Mouse (Mus musculus) MEL (cell line): ENCODE results near the gene Mbtd1. TPM values are rescaled to one million over a fixed set of nuclear protein-coding genes. Genes with fewer than 3 reads are reported as not detected.

ENCODE experiments used
- DNase-seq: peaks from one replicate; pipeline ENCODE4 v3.0.0; 2011; ENCODE audit warnings: low read depth, low spot score
- H3K27ac ChIP-seq: 2 replicates; pipeline ENCODE4 v1.5.1; 2012; ENCODE audit warnings: low read depth, mild to moderate bottlenecking, control low read depth, low read length, moderate library complexity; ENCODE audit not compliant: control insufficient read depth
- H3K27me3 ChIP-seq, 2 experiments: fragments of 150-350 bp in 1 of 2; sonication (generic) in 1 of 2; 2 replicates each; pipeline ENCODE4 v1.6.1; 2012; ENCODE audit warnings: low read length in 2 of 2, mild to moderate bottlenecking in 2 of 2, improper control_type of control experiment in 1 of 2, moderate library complexity in 1 of 2; ENCODE audit not compliant: insufficient read depth in 2 of 2, control insufficient read depth in 1 of 2
- H3K36me3 ChIP-seq, 2 experiments: 2 replicates each; pipeline ENCODE4 v1.6.1; 2012 to 2014; ENCODE audit warnings: low read length in 2 of 2, improper control_type of control experiment in 1 of 2, inconsistent platforms in 1 of 2, mild to moderate bottlenecking in 1 of 2; ENCODE audit not compliant: insufficient read depth in 2 of 2, control insufficient read depth in 1 of 2
- H3K4me1 ChIP-seq, 2 experiments: fragments of 150-350 bp in 1 of 2; sonication (generic) in 1 of 2; 2 replicates each; pipeline ENCODE4 v1.6.1; 2012; ENCODE audit warnings: low read length in 2 of 2, improper control_type of control experiment in 1 of 2, mild to moderate bottlenecking in 1 of 2; ENCODE audit not compliant: insufficient read depth in 2 of 2, control insufficient read depth in 1 of 2
- H3K4me3 ChIP-seq, 2 experiments: fragments of 150-350 bp in 1 of 2; sonication (generic) in 1 of 2; 2 replicates each; pipeline ENCODE4 v1.5.1; 2012; ENCODE audit warnings: low read depth in 2 of 2, low read length in 2 of 2, mild to moderate bottlenecking in 2 of 2, moderate library complexity in 2 of 2, control low read depth in 1 of 2, improper control_type of control experiment in 1 of 2; ENCODE audit not compliant: control insufficient read depth in 1 of 2, insufficient read depth in 1 of 2
- H3K79me2 ChIP-seq: 2 replicates; pipeline ENCODE4 v1.6.1; 2012; ENCODE audit warnings: mild to moderate bottlenecking, low read length, moderate library complexity; ENCODE audit not compliant: control insufficient read depth, poor library complexity, insufficient read depth
- H3K9ac ChIP-seq: 2 replicates; pipeline ENCODE4 v1.6.1; 2012; ENCODE audit warnings: low read depth, mild to moderate bottlenecking, control low read depth, low read length, moderate library complexity; ENCODE audit not compliant: control insufficient read depth, poor library complexity, severe bottlenecking
- H3K9me3 ChIP-seq: fragments of 150-350 bp; sonication (generic); replicated peaks from 2 replicates; pipeline ENCODE4 v1.6.1; 2012; ENCODE audit warnings: mild to moderate bottlenecking, low read length, improper control_type of control experiment, moderate library complexity; ENCODE audit not compliant: insufficient read depth
- CHD1 ChIP-seq: IDR thresholded peaks from 2 replicates; pipeline ENCODE4 v1.6.1; 2012; ENCODE audit warnings: low read depth, mild to moderate bottlenecking, inconsistent platforms, low read length, improper control_type of control experiment
- CHD2 ChIP-seq: IDR thresholded peaks from 2 replicates; pipeline ENCODE4 v1.6.1; 2011; ENCODE audit warnings: low read length, improper control_type of control experiment
- CTCF ChIP-seq, 3 experiments: IDR thresholded peaks in 2 of 3; conservative IDR thresholded peaks in 1 of 3; 2 replicates each; pipeline ENCODE4 v1.5.1; 2011 to 2012; ENCODE audit warnings: low read length in 3 of 3, low read depth in 2 of 3, mild to moderate bottlenecking in 2 of 3, improper control_type of control experiment in 1 of 3, inconsistent platforms in 1 of 3, mixed read lengths in 1 of 3, moderate library complexity in 1 of 3; ENCODE audit not compliant: control insufficient read depth in 1 of 3, insufficient read depth in 1 of 3, poor library complexity in 1 of 3, severe bottlenecking in 1 of 3
- E2F4 ChIP-seq: IDR thresholded peaks from 2 replicates; pipeline ENCODE4 v1.6.1; 2011; ENCODE audit warnings: low read depth, low read length, improper control_type of control experiment, borderline replicate concordance
- ELF1 ChIP-seq: IDR thresholded peaks from 2 replicates; pipeline ENCODE4 v1.6.1; 2014; ENCODE audit warnings: low read depth, mild to moderate bottlenecking, inconsistent platforms, low read length, improper control_type of control experiment, moderate library complexity
- EP300 ChIP-seq, 2 experiments: IDR thresholded peaks; 2 replicates each; pipeline ENCODE4 v1.6.1; 2011; ENCODE audit warnings: improper control_type of control experiment in 2 of 2, low read length in 2 of 2, low read depth in 1 of 2, mild to moderate bottlenecking in 1 of 2
- GABPA ChIP-seq: IDR thresholded peaks from 2 replicates; pipeline ENCODE4 v1.6.1; 2012; ENCODE audit warnings: low read depth, mild to moderate bottlenecking, inconsistent platforms, low read length, improper control_type of control experiment, moderate library complexity
- HCFC1 ChIP-seq: IDR thresholded peaks from 2 replicates; pipeline ENCODE4 v1.6.1; 2012; ENCODE audit warnings: low read depth, mild to moderate bottlenecking, inconsistent platforms, low read length, improper control_type of control experiment, moderate library complexity
- KAT2A ChIP-seq: conservative IDR thresholded peaks from 2 replicates; pipeline ENCODE4 v1.6.1; 2012; ENCODE audit warnings: low read depth, low read length, improper control_type of control experiment, inconsistent platforms
- MAFK ChIP-seq: IDR thresholded peaks from 2 replicates; pipeline ENCODE4 v1.6.1; 2011; ENCODE audit warnings: low read depth, mild to moderate bottlenecking, low read length, improper control_type of control experiment, borderline replicate concordance
- MAZ ChIP-seq: IDR thresholded peaks from 2 replicates; pipeline ENCODE4 v1.6.1; 2012; ENCODE audit warnings: low read depth, mild to moderate bottlenecking, inconsistent platforms, low read length, improper control_type of control experiment
- MEF2A ChIP-seq: IDR thresholded peaks from 2 replicates; pipeline ENCODE4 v1.6.1; 2014; ENCODE audit warnings: low read depth, mild to moderate bottlenecking, inconsistent platforms, low read length, improper control_type of control experiment; ENCODE audit not compliant: poor library complexity, insufficient replicate concordance, severe bottlenecking; ENCODE audit errors: extremely low read depth
- MXI1 ChIP-seq: IDR thresholded peaks from 2 replicates; pipeline ENCODE4 v1.6.1; 2011; ENCODE audit warnings: mild to moderate bottlenecking, low read depth, low read length, improper control_type of control experiment
- MYB ChIP-seq: IDR thresholded peaks from 2 replicates; pipeline ENCODE4 v1.6.1; 2011; ENCODE audit warnings: mild to moderate bottlenecking, low read depth, low read length, improper control_type of control experiment
- MYC ChIP-seq: IDR thresholded peaks from 2 replicates; pipeline ENCODE4 v1.6.1; 2011; ENCODE audit warnings: low read depth, mild to moderate bottlenecking, low read length, improper control_type of control experiment, moderate library complexity
- NELFE ChIP-seq: IDR thresholded peaks from 2 replicates; pipeline ENCODE4 v1.6.1; 2011; ENCODE audit warnings: low read depth, low read length, improper control_type of control experiment
- NRF1 ChIP-seq: IDR thresholded peaks from 2 replicates; pipeline ENCODE4 v1.6.1; 2014; ENCODE audit warnings: low read depth, mild to moderate bottlenecking, inconsistent platforms, low read length, improper control_type of control experiment, moderate library complexity; ENCODE audit not compliant: poor library complexity, insufficient read depth, severe bottlenecking
- POLR2A ChIP-seq, 2 experiments: IDR thresholded peaks; 2 replicates each; pipeline ENCODE4 v1.6.1; 2011 to 2012; ENCODE audit warnings: low read length in 2 of 2, mild to moderate bottlenecking in 2 of 2, control low read depth in 1 of 2, improper control_type of control experiment in 1 of 2, low read depth in 1 of 2, moderate library complexity in 1 of 2; ENCODE audit not compliant: control insufficient read depth in 1 of 2, insufficient read depth in 1 of 2, poor library complexity in 1 of 2
- POLR2AphosphoS2 ChIP-seq: IDR thresholded peaks from 2 replicates; pipeline ENCODE4 v1.6.1; 2011; ENCODE audit warnings: low read length, improper control_type of control experiment
- POLR2AphosphoS5 ChIP-seq: IDR thresholded peaks from 2 replicates; pipeline ENCODE4 v1.6.1; 2012; ENCODE audit warnings: low read depth, borderline replicate concordance, mild to moderate bottlenecking, inconsistent platforms, low read length, moderate library complexity, mixed read lengths
- RAD21 ChIP-seq: IDR thresholded peaks from 2 replicates; pipeline ENCODE4 v1.6.1; 2011; ENCODE audit warnings: mild to moderate bottlenecking, low read depth, low read length, improper control_type of control experiment
- RCOR1 ChIP-seq: IDR thresholded peaks from 2 replicates; pipeline ENCODE4 v1.6.1; 2012; ENCODE audit warnings: low read depth, mild to moderate bottlenecking, inconsistent platforms, low read length, improper control_type of control experiment
- SIN3A ChIP-seq: IDR thresholded peaks from 2 replicates; pipeline ENCODE4 v1.6.1; 2012; ENCODE audit warnings: low read length, improper control_type of control experiment, inconsistent platforms
- TAL1 ChIP-seq: IDR thresholded peaks from 2 replicates; pipeline ENCODE4 v1.6.1; 2012; ENCODE audit warnings: mild to moderate bottlenecking, inconsistent platforms, low read length, moderate library complexity, mixed read lengths
- TBP ChIP-seq: IDR thresholded peaks from 2 replicates; pipeline ENCODE4 v1.8.0; 2011; ENCODE audit warnings: low read depth, low read length, improper control_type of control experiment
- UBTF ChIP-seq: IDR thresholded peaks from 2 replicates; pipeline ENCODE4 v1.6.1; 2012; ENCODE audit warnings: low read depth, mild to moderate bottlenecking, inconsistent platforms, low read length, improper control_type of control experiment, moderate library complexity, borderline replicate concordance; ENCODE audit not compliant: insufficient read depth
- USF2 ChIP-seq, 2 experiments: IDR thresholded peaks; 2 replicates each; pipeline ENCODE4 v1.6.1; 2011 to 2012; ENCODE audit warnings: improper control_type of control experiment in 2 of 2, low read length in 2 of 2, borderline replicate concordance in 1 of 2, inconsistent platforms in 1 of 2, low read depth in 1 of 2, mild to moderate bottlenecking in 1 of 2; ENCODE audit not compliant: insufficient read depth in 1 of 2
- ZC3H11A ChIP-seq: IDR thresholded peaks from 2 replicates; pipeline ENCODE4 v1.6.1; 2012; ENCODE audit warnings: low read depth, mild to moderate bottlenecking, inconsistent platforms, low read length, improper control_type of control experiment
- ZMIZ1 ChIP-seq: IDR thresholded peaks from 2 replicates; pipeline ENCODE4 v1.6.1; 2012; ENCODE audit warnings: low read depth, mild to moderate bottlenecking, inconsistent platforms, low read length, improper control_type of control experiment, moderate library complexity
- polyA plus RNA-seq, 2 experiments: library from polyadenylated mRNA; stranded (reverse) in 1 of 2; unstranded in 1 of 2; fragments of >175 nt in 1 of 2; fragments of >200 nt in 1 of 2; gene quantifications; 2 replicates each; pipeline versions ENCODE4 v1.2.1 to v1.2.4; 2012; ENCODE audit warnings: low replicate concordance in 2 of 2, low read depth in 1 of 2; ENCODE audit not compliant: insufficient read length in 2 of 2, insufficient read depth in 1 of 2, missing spikeins in 1 of 2
- total RNA-seq: library from RNA; depleted of rRNA; stranded (reverse); fragments of 300-350 nt; gene quantifications from 2 replicates; pipeline ENCODE4 v1.2.3, GENCODE M21; 2012

Gene Mbtd1
- total and polyA plus RNA-seq, 3 experiments, result 43.0 to 3,192 (median 51.8) TPM

- TF ChIP-seq MYB, result no peak
- no peak for TF ChIP-seq MXI1
- TF ChIP-seq MEF2A, result no peak
- no peak for TF ChIP-seq SIN3A
- no peak for TF ChIP-seq GABPA
- TF ChIP-seq HCFC1, result no peak
- TF ChIP-seq NELFE, result no peak
- no peak for TF ChIP-seq UBTF
- no peak for TF ChIP-seq CHD1
- no peak for TF ChIP-seq TBP
- TF ChIP-seq MAZ, result no peak
- TF ChIP-seq POLR2AphosphoS2, result no peak
- no peak for TF ChIP-seq POLR2AphosphoS5
- TF ChIP-seq MAFK, result no peak
- no peak for TF ChIP-seq USF2 (IDR thresholded peaks at IDR 0.05; ENCODE audit: borderline replicate concordance in 1 of 2, insufficient read depth in 1 of 2, low read depth in 1 of 2, low read length in 2 of 2)
- no peak for TF ChIP-seq MYC
- no peak for TF ChIP-seq EP300 (IDR thresholded peaks at IDR 0.05; ENCODE audit: low read depth in 1 of 2, low read length in 2 of 2)
- no peak for TF ChIP-seq CTCF (IDR thresholded peaks at IDR 0.05 in 2 of 3, conservative IDR thresholded peaks at IDR 0.05 in 1 of 3; ENCODE audit: control insufficient read depth in 1 of 3, insufficient read depth in 1 of 3, low read depth in 2 of 3, low read length in 3 of 3, poor library complexity in 1 of 3, severe bottlenecking in 1 of 3)
- TF ChIP-seq ELF1, result no peak
- TF ChIP-seq, all 39 proteins: peak for 0
- Histone ChIP-seq H3K4me3 (no peak overlapping the region), H3K9ac (no peak overlapping the region), H3K9me3 (no peaks in the 10 kb centered on the region), H3K27me3 (no peaks in the 10 kb centered on the region), H3K79me2 (peaks cover 26% of the 10 kb centered on the region), H3K36me3 (peaks cover 26 to 33% of the 10 kb centered on the region in 2 experiments), H3K27ac (no peak overlapping the region), H3K4me1 (peaks cover 2 to 27% of the 10 kb centered on the region in 2 experiments)
- no peak for DNase-seq
Measured at GRCm38 (mm10) chr11:93961482-93961881, 75.8 kb downstream of the Mbtd1 start.

- Histone ChIP-seq H3K27ac (no peak overlapping the region), H3K4me1 (peaks cover 4 to 21% of the 10 kb centered on the region in 2 experiments), H3K36me3 (peaks cover 30 to 33% of the 10 kb centered on the region in 2 experiments), H3K9ac (no peak overlapping the region), H3K9me3 (no peaks in the 10 kb centered on the region), H3K79me2 (peaks cover 39% of the 10 kb centered on the region), H3K4me3 (no peak overlapping the region), H3K27me3 (no peaks in the 10 kb centered on the region)
- TF ChIP-seq RAD21 (no peak), POLR2AphosphoS5 (no peak), KAT2A (no peak), MAZ (no peak), CHD2 (no peak), EP300 (IDR thresholded peaks at IDR 0.05; ENCODE audit: low read depth in 1 of 2, low read length in 2 of 2) (no peak), MXI1 (no peak), ZC3H11A (no peak), MYB (no peak), TAL1 (no peak), CTCF (IDR thresholded peaks at IDR 0.05 in 2 of 3, conservative IDR thresholded peaks at IDR 0.05 in 1 of 3; ENCODE audit: control insufficient read depth in 1 of 3, insufficient read depth in 1 of 3, low read depth in 2 of 3, low read length in 3 of 3, poor library complexity in 1 of 3, severe bottlenecking in 1 of 3) (no peak), RCOR1 (no peak), ZMIZ1 (no peak), E2F4 (no peak), GABPA (no peak), POLR2A (IDR thresholded peaks at IDR 0.05; ENCODE audit: control insufficient read depth in 1 of 2, insufficient read depth in 1 of 2, low read depth in 1 of 2, low read length in 2 of 2, poor library complexity in 1 of 2) (no peak), MEF2A (no peak), SIN3A (no peak), NRF1 (no peak)
- DNase-seq, result no peak
Measured at GRCm38 (mm10) chr11:93963013-93963412, 77.4 kb downstream of the Mbtd1 start.
